ENCODE assay signal across 13 mouse cellular contexts in the genomic region with DNA sequence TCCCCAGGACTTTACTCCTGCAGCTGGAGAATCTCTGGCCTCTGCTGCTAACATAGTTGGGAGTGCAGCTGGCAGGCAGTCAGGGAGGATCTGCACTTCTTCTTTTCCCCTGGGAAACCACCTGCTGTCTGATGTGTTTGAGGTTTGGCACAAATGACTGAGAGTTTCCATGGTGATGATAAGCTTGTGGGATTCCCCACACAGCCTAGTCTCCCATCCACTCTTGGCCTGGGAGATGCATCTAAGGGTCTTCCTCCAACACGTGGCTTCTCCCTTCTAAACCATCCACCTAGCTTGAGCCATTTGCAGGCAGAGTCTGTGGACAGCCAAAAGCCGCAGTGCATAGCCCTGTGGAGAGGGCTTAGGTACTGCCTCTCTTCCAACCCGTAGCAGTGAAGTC. TPM values are rescaled to one million over a fixed set of nuclear protein-coding genes. Genes with fewer than 3 reads are reported as not detected.
DNase-seq lines count a peak whose midpoint lies in the region; ATAC-seq and TF ChIP-seq lines count a peak whose summit lies in the region.
"Had no signal": no experiment of that assay in that cellular context is flagged by ENCODE, and none has a peak within 500 bp of the region (broad histone marks: within the 10 kb centered on the region; RNA-seq: fewer than 3 reads in every experiment).

No protein-coding gene starts in this region.

- DNase-seq in intestine, embryonic 14.5 days (ENCODE audit: low spot score) = no peak
- peak; percentile 28 for DNase-seq in MEL-GATA-1-ER (ENCODE audit: extremely low read depth, low read depth)
- DNase-seq in urinary bladder, adult 18-20 months (ENCODE audit: low spot score in 2 of 2) = no peak
- DNase-seq in kidney, adult 2 months = no peak
- DNase-seq: adrenal gland, postnatal 36 days; cerebellum, adult 2 months; lung, adult 18-20 months had no signal

- H3K9ac ChIP-seq in intestine, embryonic 14.5 days (ENCODE audit: low read length) = no peak overlapping the region
- no peak overlapping the region for H3K9ac ChIP-seq in intestine, embryonic 16.5 days (ENCODE audit: low read depth, low read length)
- H3K9ac ChIP-seq: embryonic facial prominence, embryonic 12.5 days; heart, embryonic 12.5 days had no signal

- H3K9me3 ChIP-seq in intestine, embryonic 14.5 days (ENCODE audit: control insufficient read depth, low read length) = no peaks in the 10 kb centered on the region
- no peaks in the 10 kb centered on the region for H3K9me3 ChIP-seq in intestine, embryonic 16.5 days (ENCODE audit: control insufficient read depth, low read length)
- H3K9me3 ChIP-seq: embryonic facial prominence, embryonic 12.5 days; heart, embryonic 12.5 days had no signal

- H3K27me3 ChIP-seq in intestine, embryonic 14.5 days (replicated peaks; ENCODE audit: control insufficient read depth, insufficient read depth, low read length) = no peaks in the 10 kb centered on the region
- no peaks in the 10 kb centered on the region for H3K27me3 ChIP-seq in intestine, embryonic 16.5 days (replicated peaks; ENCODE audit: control insufficient read depth, insufficient read depth, low read length)
- H3K27me3 ChIP-seq in C2C12 (ENCODE audit: control insufficient read depth, insufficient read depth, insufficient read length) (no peaks in the 10 kb centered on the region), myocyte (ENCODE audit: control insufficient read depth, insufficient read depth, insufficient read length) (no peaks in the 10 kb centered on the region)
- no peaks in the 10 kb centered on the region for H3K27me3 ChIP-seq in kidney, adult 2 months (replicated peaks; ENCODE audit: control insufficient read depth, insufficient read depth, low read length)
- H3K27me3 ChIP-seq: embryonic facial prominence, embryonic 12.5 days had no signal

- H3ac ChIP-seq in C2C12 (ENCODE audit: control insufficient read depth, insufficient read length, low read depth) = no peak overlapping the region
- H3ac ChIP-seq in myocyte (ENCODE audit: control insufficient read depth, insufficient read length) = no peak overlapping the region

- H3K36me3 ChIP-seq in intestine, embryonic 14.5 days (ENCODE audit: control insufficient read depth, insufficient read depth, low read length) = no peaks in the 10 kb centered on the region
- H3K36me3 ChIP-seq in intestine, embryonic 16.5 days (ENCODE audit: control insufficient read depth, insufficient read depth, low read length) = no peaks in the 10 kb centered on the region
- H3K36me3 ChIP-seq in C2C12 (ENCODE audit: control insufficient read depth, insufficient read depth) (no peaks in the 10 kb centered on the region), myocyte (ENCODE audit: control insufficient read depth, insufficient read depth) (peaks cover 4% of the 10 kb centered on the region)
- no peaks in the 10 kb centered on the region for H3K36me3 ChIP-seq in kidney, adult 2 months (ENCODE audit: control insufficient read depth, insufficient read depth, low read length)
- H3K36me3 ChIP-seq: embryonic facial prominence, embryonic 12.5 days; heart, embryonic 12.5 days had no signal

- no peak overlapping the region for H3K27ac ChIP-seq in intestine, embryonic 14.5 days (ENCODE audit: low read depth)
- no peak overlapping the region for H3K27ac ChIP-seq in intestine, embryonic 16.5 days (ENCODE audit: low read length)
- H3K27ac ChIP-seq in kidney, adult 2 months (ENCODE audit: insufficient read depth, low read depth, low read length) = no peak overlapping the region
- H3K27ac ChIP-seq: embryonic facial prominence, embryonic 12.5 days had no signal

- H3K79me3 ChIP-seq in C2C12 (ENCODE audit: low read depth) = no peaks in the 10 kb centered on the region

- no peak overlapping the region for H3K4me2 ChIP-seq in intestine, embryonic 14.5 days (ENCODE audit: low read length)
- no peak overlapping the region for H3K4me2 ChIP-seq in intestine, embryonic 16.5 days (ENCODE audit: low read depth, low read length)
- H3K4me2 ChIP-seq in myocyte (ENCODE audit: low read depth) = peak overlapping the region; percentile 16
- H3K4me2 ChIP-seq: embryonic facial prominence, embryonic 12.5 days; heart, embryonic 12.5 days had no signal

- WGBS in intestine, embryonic 14.5 days = 54% methylated on average over 3 of the region's 3 CpGs
- WGBS in intestine, embryonic 16.5 days = 49% methylated on average over 3 of the region's 3 CpGs
- 59% methylated on average over 3 of the region's 3 CpGs for WGBS in kidney, adult 2 months

- H3K79me2 ChIP-seq in C2C12 (ENCODE audit: control insufficient read depth, insufficient read depth) (no peaks in the 10 kb centered on the region), myocyte (ENCODE audit: control insufficient read depth, insufficient read depth) (no peaks in the 10 kb centered on the region)

- peak; percentile 47; the same call in 1 of the 2 replicates for ATAC-seq in intestine, embryonic 14.5 days (replicated peaks; ENCODE audit: low FRiP score, low TSS enrichment, low read depth)
- ATAC-seq in intestine, embryonic 16.5 days = no peak
- no peak for ATAC-seq in activated CD4-positive, CD25-positive, alpha-beta regulatory T cell, adult 4 months

- H3K4me1 ChIP-seq in intestine, embryonic 14.5 days (replicated peaks; ENCODE audit: control insufficient read depth, insufficient read depth, low read length) = 0 out of 2 replicates have a peak, but pooled peaks cover 2% of the 10 kb centered on the region
- no peaks in the 10 kb centered on the region for H3K4me1 ChIP-seq in intestine, embryonic 16.5 days (ENCODE audit: control insufficient read depth, insufficient read depth, low read length)
- H3K4me1 ChIP-seq in kidney, adult 2 months (ENCODE audit: control insufficient read depth, insufficient read depth, low read length) = no peaks in the 10 kb centered on the region
- H3K4me1 ChIP-seq: embryonic facial prominence, embryonic 12.5 days; heart, embryonic 12.5 days had no signal

- no peak for TF ChIP-seq CTCF in C2C12 (IDR thresholded peaks at IDR 0.05; ENCODE audit: control insufficient read depth, insufficient read depth, insufficient read length)
- no peak for TF ChIP-seq CTCF in kidney, adult 2 months (conservative IDR thresholded peaks at IDR 0.05; ENCODE audit: insufficient read depth, insufficient read length, low read depth, low read length)

- no peak for TF ChIP-seq POLR2A in myocyte (IDR thresholded peaks at IDR 0.05; ENCODE audit: insufficient read length, low read depth)
- TF ChIP-seq POLR2A in kidney, adult 2 months (IDR thresholded peaks at IDR 0.05; ENCODE audit: low read depth, low read length) = no peak

- H3K4me3 ChIP-seq in intestine, embryonic 14.5 days (ENCODE audit: low read depth, low read length) = no peak overlapping the region
- H3K4me3 ChIP-seq in intestine, embryonic 16.5 days (ENCODE audit: low read length) = no peak overlapping the region
- H3K4me3 ChIP-seq in C2C12 (ENCODE audit: insufficient read depth, poor library complexity, severe bottlenecking) = no peak overlapping the region
- no peak overlapping the region for H3K4me3 ChIP-seq in myocyte
- H3K4me3 ChIP-seq in kidney, adult 2 months (ENCODE audit: insufficient read depth, low read depth, low read length) = no peak overlapping the region
- H3K4me3 ChIP-seq: embryonic facial prominence, embryonic 12.5 days; heart, embryonic 12.5 days had no signal

TF ChIP-seq in C2C12, 6 proteins besides CTCF, POLR2A, EP300 and RAD21:
- TF ChIP-seq CEBPB (IDR thresholded peaks at IDR 0.05; ENCODE audit: low read depth) = no peak
- peak; percentile 82 for TF ChIP-seq MYOD1 (IDR thresholded peaks at IDR 0.05; ENCODE audit: control insufficient read depth, insufficient read length, low read depth)
- no peak for TF ChIP-seq MAX (IDR thresholded peaks at IDR 0.05)
- no peak for TF ChIP-seq FOSL1 (IDR thresholded peaks at IDR 0.05; ENCODE audit: insufficient read depth, low read length, poor library complexity, severe bottlenecking)
- TF ChIP-seq MYOG (IDR thresholded peaks at IDR 0.05; ENCODE audit: control insufficient read depth, extremely low read depth, insufficient read length) = no peak
- peak; percentile 13 for TF ChIP-seq USF1 (IDR thresholded peaks at IDR 0.05; ENCODE audit: low read depth)

TF ChIP-seq in myocyte, 11 proteins besides CTCF, POLR2A, EP300 and RAD21:
- TF ChIP-seq MAX (IDR thresholded peaks at IDR 0.05; ENCODE audit: low read depth) (no peak), E2F4 (IDR thresholded peaks at IDR 0.05; ENCODE audit: insufficient read depth) (no peak), SRF (IDR thresholded peaks at IDR 0.05; ENCODE audit: control insufficient read depth, insufficient read length, low read depth) (no peak), REST (IDR thresholded peaks at IDR 0.05; ENCODE audit: insufficient read depth, insufficient read length) (no peak), MYOG (IDR thresholded peaks at IDR 0.05; ENCODE audit: control insufficient read depth in 1 of 3, insufficient read depth in 1 of 3, insufficient read length in 2 of 3, low read depth in 2 of 3) (peak in 1 of 3 experiments; percentile 70), POLR2AphosphoS2 (IDR thresholded peaks at IDR 0.05; ENCODE audit: insufficient read length, low read depth) (no peak), MYOD1 (IDR thresholded peaks at IDR 0.05; ENCODE audit: control insufficient read depth in 1 of 3, insufficient read length in 2 of 3, low read depth in 2 of 3) (peak in 2 of 3 experiments; percentile 87 to 89), CEBPB (IDR thresholded peaks at IDR 0.05; ENCODE audit: insufficient read depth, poor library complexity, severe bottlenecking) (no peak), USF1 (IDR thresholded peaks at IDR 0.05; ENCODE audit: low read depth) (no peak), TCF12 (IDR thresholded peaks at IDR 0.05; ENCODE audit: insufficient read depth, poor library complexity, severe bottlenecking) (peak; percentile 71), TCF3 (IDR thresholded peaks at IDR 0.05; ENCODE audit: insufficient read length, low read depth) (peak; percentile 30)

RNA-seq across cellular contexts. Expression of a gene that starts 10.9 kb away (rescaled TPM):
- 0.08 TPM in 1 of 2 replicates, not detected in the other for polyA plus RNA-seq in intestine, embryonic 14.5 days (2014; fragmentation: Nextera tagmentation; extraction: Ambion mirVana)
- polyA plus RNA-seq in intestine, embryonic 16.5 days (2015; fragmentation: Nextera tagmentation; extraction: Ambion mirVana) = 0.05 TPM in 1 of 2 replicates, not detected in the other
- 6.4 TPM for polyA plus RNA-seq in C2C12 (2012; fragmentation: generic; extraction: Trizol)
- polyA plus RNA-seq in myocyte (2012; fragmentation: generic; extraction: Trizol) = 74.8 TPM
- not detected for polyA plus RNA-seq in activated CD4-positive, CD25-positive, alpha-beta regulatory T cell, adult 4 months (2017; shearing (Covaris generic))
- 0.14 and 0.27 TPM in 2 replicates for polyA plus RNA-seq in kidney, adult 2 months (2012; rRNA removed)

Comparison
In these comparisons a context has a peak if more than half of its experiments do, and no peak if none do; other contexts are left out.
1. RNA of a gene that starts 10.9 kb away (polyA plus RNA-seq): 74.8 TPM in myocyte (single experiment); 6.4 TPM in C2C12 (single experiment), 0.14 to 0.27 TPM in kidney, adult 2 months, 0.08 TPM in intestine, embryonic 14.5 days, 0.05 TPM in intestine, embryonic 16.5 days and not detected in activated CD4-positive, CD25-positive, alpha-beta regulatory T cell, adult 4 months; every median in the first group is over 10 times any median in the second.